Mouse (Mus musculus): ENCODE results near the gene Kcnmb1. TPM values are rescaled to one million over a fixed set of nuclear protein-coding genes. Genes with fewer than 3 reads are reported as not detected.
A peak's percentile ranks its signal among the peaks of the same experiment; 100 is the strongest.

The Kcnmb1 gene
- polyA plus RNA-seq, 1 experiment from 2014 or later: 0.20 TPM

DNA sequence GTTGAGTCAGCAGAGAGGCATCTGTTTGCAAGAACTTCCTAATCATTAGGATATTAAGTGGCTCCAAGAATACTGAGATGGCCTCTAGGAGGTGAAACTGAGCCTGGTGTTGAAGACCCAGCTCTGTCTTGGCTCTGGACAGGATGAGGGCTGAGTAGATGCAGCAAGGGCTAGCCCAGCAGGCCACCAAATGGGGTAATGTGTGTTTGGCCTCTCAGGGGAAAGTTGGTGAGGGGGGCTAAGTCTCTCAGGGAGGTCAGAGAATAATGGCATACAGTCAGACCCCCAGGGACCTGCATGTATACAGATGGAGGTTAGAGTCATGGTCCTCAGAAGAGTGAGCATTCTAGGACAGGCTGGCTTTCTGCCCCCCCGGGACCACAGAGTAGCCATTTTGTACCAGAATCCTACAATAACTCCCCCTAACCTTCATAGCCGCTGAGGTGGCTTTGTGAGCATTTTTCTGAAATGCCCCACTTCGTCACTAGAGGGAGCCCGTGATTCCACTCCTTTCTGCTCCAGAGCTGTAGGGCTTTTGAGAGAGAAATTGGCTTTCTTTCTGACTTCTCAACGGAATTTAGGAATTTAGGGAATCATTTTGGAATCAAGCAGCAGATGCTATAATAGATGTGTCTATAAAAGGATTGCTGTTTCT is 39.3 kb downstream of the Kcnmb1 start:
- Histone ChIP-seq H3K4me3 (ENCODE audit: low read depth, low read length) (no peak overlapping the region), H3K4me1 (replicated peaks; ENCODE audit: control insufficient read depth, insufficient read depth, low read length) (no peaks in the 10 kb centered on the region), H3K27ac (ENCODE audit: low read depth, low read length) (no peak overlapping the region), H3K27me3 (ENCODE audit: control insufficient read depth, insufficient read depth, low read length) (no peaks in the 10 kb centered on the region), H3K9me3 (ENCODE audit: control insufficient read depth, low read length) (no peaks in the 10 kb centered on the region), H3K4me2 (replicated peaks; ENCODE audit: low read depth, low read length) (no peak overlapping the region), H3K9ac (ENCODE audit: low read depth, low read length) (no peak overlapping the region), H3K36me3 (ENCODE audit: control insufficient read depth, insufficient read depth, low read length) (no peaks in the 10 kb centered on the region)
- WGBS: 13% methylated on average over 5 of the region's 5 CpGs
- DNase-seq (ENCODE audit: low spot score): peak; percentile 70
- 0 out of 2 replicates have a peak, but pooled peaks have one; percentile 19 for ATAC-seq (ENCODE audit: low FRiP score)

DNA sequence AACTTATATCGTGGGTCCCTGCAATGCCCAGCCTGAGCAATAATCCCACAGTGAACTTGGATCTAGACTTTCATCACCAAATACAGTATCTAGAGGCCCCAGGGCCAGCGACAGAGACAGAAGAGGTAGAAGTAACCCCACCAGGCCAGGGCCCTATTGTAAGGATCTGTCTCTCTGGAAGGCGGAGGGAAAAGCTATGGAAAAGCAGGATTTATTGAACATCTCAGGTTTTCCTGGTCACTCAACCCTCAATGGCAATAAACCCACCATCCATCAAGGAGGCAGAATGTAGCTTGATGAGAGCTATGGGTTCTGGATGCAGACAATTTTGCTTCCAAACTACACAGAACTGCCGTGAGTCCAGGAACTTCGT is 39.8 kb downstream of the Kcnmb1 start:
- H3K9ac ChIP-seq (ENCODE audit: low read depth, low read length): no peak overlapping the region
- 80% methylated on average over 5 of the region's 5 CpGs for WGBS
- DNase-seq (ENCODE audit: low spot score) (no peak), ATAC-seq (ENCODE audit: low FRiP score) (no peak)
- no peaks in the 10 kb centered on the region for H3K36me3 ChIP-seq (ENCODE audit: control insufficient read depth, insufficient read depth, low read length)
- no peak overlapping the region for H3K27ac ChIP-seq (ENCODE audit: low read depth, low read length)
- no peak overlapping the region for H3K4me2 ChIP-seq (replicated peaks; ENCODE audit: low read depth, low read length)
- no peaks in the 10 kb centered on the region for H3K27me3 ChIP-seq (ENCODE audit: control insufficient read depth, insufficient read depth, low read length)
- no peak overlapping the region for H3K4me3 ChIP-seq (ENCODE audit: low read depth, low read length)
- H3K4me1 ChIP-seq (replicated peaks; ENCODE audit: control insufficient read depth, insufficient read depth, low read length): no peaks in the 10 kb centered on the region
- no peaks in the 10 kb centered on the region for H3K9me3 ChIP-seq (ENCODE audit: control insufficient read depth, low read length)

DNA sequence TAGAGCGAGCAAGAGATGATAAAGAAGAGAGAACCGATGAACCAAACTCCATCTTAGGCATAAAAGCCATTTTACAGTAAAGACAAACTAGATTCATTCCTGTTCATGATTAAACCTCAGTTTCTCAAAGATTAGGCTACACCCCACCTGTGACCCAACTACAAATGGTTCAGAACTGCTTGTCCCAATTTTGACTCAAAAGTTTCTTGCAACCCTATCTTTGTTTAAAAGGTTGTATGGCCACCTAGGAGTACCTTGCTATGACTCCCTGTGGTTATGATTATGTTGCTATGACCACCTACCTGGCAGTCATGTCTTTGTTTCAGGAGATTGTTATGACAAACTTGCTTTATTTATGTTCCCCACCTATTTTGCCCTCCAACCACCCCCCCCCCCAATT is 44.8 kb downstream of the Kcnmb1 start:
- 94% methylated on average over 2 of the region's 2 CpGs for WGBS
- Histone ChIP-seq H3K36me3 (ENCODE audit: control insufficient read depth, insufficient read depth, low read length) (no peaks in the 10 kb centered on the region), H3K27me3 (ENCODE audit: control insufficient read depth, insufficient read depth, low read length) (no peaks in the 10 kb centered on the region), H3K4me2 (replicated peaks; ENCODE audit: low read depth, low read length) (no peak overlapping the region), H3K9ac (ENCODE audit: low read depth, low read length) (no peak overlapping the region), H3K9me3 (ENCODE audit: control insufficient read depth, low read length) (no peaks in the 10 kb centered on the region), H3K4me3 (ENCODE audit: low read depth, low read length) (no peak overlapping the region), H3K27ac (ENCODE audit: low read depth, low read length) (no peak overlapping the region), H3K4me1 (replicated peaks; ENCODE audit: control insufficient read depth, insufficient read depth, low read length) (no peaks in the 10 kb centered on the region)
- ATAC-seq (ENCODE audit: low FRiP score) (no peak), DNase-seq (ENCODE audit: low spot score) (no peak)

DNA sequence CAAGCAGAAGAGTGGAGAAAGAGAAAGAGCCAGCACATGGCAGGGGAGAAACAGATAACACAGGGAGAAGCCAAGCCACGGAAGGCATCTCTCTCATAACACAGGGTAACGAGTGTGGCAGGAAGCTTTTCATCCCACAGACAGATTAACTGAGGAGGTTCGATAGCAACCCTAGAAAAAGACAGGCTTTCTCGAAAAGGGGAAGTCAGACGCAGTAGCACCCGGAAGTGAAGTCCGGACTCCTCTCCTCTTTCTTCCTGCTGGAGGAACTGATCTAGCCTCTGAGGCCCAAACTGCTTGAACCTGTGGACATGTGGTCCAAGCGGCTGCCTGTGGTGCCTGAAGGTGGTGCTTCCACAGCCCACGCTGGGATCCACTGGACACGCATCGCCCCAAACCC is 45.4 kb downstream of the Kcnmb1 start:
- no peaks in the 10 kb centered on the region for H3K36me3 ChIP-seq (ENCODE audit: control insufficient read depth, insufficient read depth, low read length)
- H3K9ac ChIP-seq (ENCODE audit: low read depth, low read length): no peak overlapping the region
- H3K27me3 ChIP-seq (ENCODE audit: control insufficient read depth, insufficient read depth, low read length): no peaks in the 10 kb centered on the region
- H3K9me3 ChIP-seq (ENCODE audit: control insufficient read depth, low read length): no peaks in the 10 kb centered on the region
- H3K4me1 ChIP-seq (replicated peaks; ENCODE audit: control insufficient read depth, insufficient read depth, low read length): no peaks in the 10 kb centered on the region
- no peak overlapping the region for H3K4me2 ChIP-seq (replicated peaks; ENCODE audit: low read depth, low read length)
- H3K27ac ChIP-seq (ENCODE audit: low read depth, low read length): no peak overlapping the region
- DNase-seq (ENCODE audit: low spot score) (no peak), ATAC-seq (ENCODE audit: low FRiP score) (no peak)
- 92% methylated on average over 11 of the region's 11 CpGs for WGBS
- no peak overlapping the region for H3K4me3 ChIP-seq (ENCODE audit: low read depth, low read length)

DNA sequence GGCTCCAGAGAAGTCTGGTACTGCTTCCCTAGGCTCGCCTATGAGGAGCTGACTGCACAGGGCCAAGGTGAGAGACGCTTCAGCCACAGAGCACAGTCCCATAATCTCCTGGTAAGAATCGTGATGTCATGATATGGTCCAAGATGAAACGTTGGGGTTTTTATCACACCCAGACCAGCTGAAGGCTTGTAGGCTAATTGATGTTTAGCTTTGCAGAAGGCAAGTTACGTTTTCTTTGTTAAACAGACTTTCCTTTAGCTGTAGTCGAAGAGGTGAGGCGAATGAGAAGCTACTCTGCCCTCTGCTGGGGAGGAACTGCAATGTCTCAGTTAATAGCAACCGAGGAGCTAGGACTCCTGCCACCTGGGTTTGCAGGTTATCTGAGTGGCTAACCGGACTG is 45.9 kb downstream of the Kcnmb1 start:
- DNase-seq (ENCODE audit: low spot score): peak; percentile 64
- Histone ChIP-seq H3K36me3 (ENCODE audit: control insufficient read depth, insufficient read depth, low read length) (no peaks in the 10 kb centered on the region), H3K9ac (ENCODE audit: low read depth, low read length) (no peak overlapping the region), H3K4me2 (replicated peaks; ENCODE audit: low read depth, low read length) (no peak overlapping the region), H3K4me3 (ENCODE audit: low read depth, low read length) (no peak overlapping the region), H3K9me3 (ENCODE audit: control insufficient read depth, low read length) (no peaks in the 10 kb centered on the region), H3K27me3 (ENCODE audit: control insufficient read depth, insufficient read depth, low read length) (no peaks in the 10 kb centered on the region), H3K27ac (ENCODE audit: low read depth, low read length) (no peak overlapping the region), H3K4me1 (replicated peaks; ENCODE audit: control insufficient read depth, insufficient read depth, low read length) (no peaks in the 10 kb centered on the region)
- 52% methylated on average over 9 of the region's 9 CpGs for WGBS
- ATAC-seq (ENCODE audit: low FRiP score): no peak

DNA sequence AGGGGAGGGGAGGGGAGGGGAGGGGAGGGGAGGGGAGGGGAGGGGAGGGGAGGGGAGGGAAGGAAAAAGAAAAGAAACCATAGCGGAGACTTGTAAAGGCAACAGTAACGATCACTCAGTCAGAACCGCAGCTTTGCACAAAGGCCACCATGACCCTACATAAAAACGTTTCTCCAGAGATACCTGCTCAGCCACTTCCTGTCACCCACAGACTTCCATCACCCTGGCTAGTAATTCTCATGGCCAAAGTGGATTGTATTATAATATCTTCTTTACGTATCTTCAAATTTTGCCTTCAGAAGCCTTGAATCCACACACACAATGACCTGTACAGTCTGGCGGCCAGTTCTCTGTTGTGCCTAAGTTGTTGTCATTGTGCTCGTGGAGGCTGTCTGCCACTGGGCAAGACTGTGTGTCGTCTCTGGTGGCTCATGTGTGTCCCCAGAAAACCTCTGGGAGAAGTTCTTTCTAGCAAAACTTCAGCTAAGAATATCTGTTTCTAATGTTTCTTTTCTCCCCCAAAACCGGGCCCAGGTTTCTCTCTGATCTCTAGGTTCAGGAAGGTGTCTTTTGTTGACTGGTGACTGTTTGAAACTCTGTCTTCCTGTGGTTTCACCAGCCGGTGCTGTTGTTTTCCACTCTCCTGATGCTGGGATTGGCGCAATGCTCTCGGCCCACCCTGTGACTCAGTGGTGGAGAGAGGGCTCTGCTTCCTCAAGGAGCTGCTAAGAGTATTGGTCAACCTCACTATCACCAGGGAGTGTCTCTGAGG is 46.7 kb downstream of the Kcnmb1 start:
- Histone ChIP-seq H3K27ac (ENCODE audit: low read depth, low read length) (no peak overlapping the region), H3K4me3 (ENCODE audit: low read depth, low read length) (no peak overlapping the region), H3K36me3 (ENCODE audit: control insufficient read depth, insufficient read depth, low read length) (no peaks in the 10 kb centered on the region), H3K4me2 (replicated peaks; ENCODE audit: low read depth, low read length) (no peak overlapping the region), H3K9me3 (ENCODE audit: control insufficient read depth, low read length) (no peaks in the 10 kb centered on the region), H3K9ac (ENCODE audit: low read depth, low read length) (no peak overlapping the region), H3K4me1 (replicated peaks; ENCODE audit: control insufficient read depth, insufficient read depth, low read length) (no peaks in the 10 kb centered on the region), H3K27me3 (ENCODE audit: control insufficient read depth, insufficient read depth, low read length) (no peaks in the 10 kb centered on the region)
- ATAC-seq (ENCODE audit: low FRiP score) (no peak), DNase-seq (ENCODE audit: low spot score) (no peak)
- 80% methylated on average over 12 of the region's 12 CpGs for WGBS

DNA sequence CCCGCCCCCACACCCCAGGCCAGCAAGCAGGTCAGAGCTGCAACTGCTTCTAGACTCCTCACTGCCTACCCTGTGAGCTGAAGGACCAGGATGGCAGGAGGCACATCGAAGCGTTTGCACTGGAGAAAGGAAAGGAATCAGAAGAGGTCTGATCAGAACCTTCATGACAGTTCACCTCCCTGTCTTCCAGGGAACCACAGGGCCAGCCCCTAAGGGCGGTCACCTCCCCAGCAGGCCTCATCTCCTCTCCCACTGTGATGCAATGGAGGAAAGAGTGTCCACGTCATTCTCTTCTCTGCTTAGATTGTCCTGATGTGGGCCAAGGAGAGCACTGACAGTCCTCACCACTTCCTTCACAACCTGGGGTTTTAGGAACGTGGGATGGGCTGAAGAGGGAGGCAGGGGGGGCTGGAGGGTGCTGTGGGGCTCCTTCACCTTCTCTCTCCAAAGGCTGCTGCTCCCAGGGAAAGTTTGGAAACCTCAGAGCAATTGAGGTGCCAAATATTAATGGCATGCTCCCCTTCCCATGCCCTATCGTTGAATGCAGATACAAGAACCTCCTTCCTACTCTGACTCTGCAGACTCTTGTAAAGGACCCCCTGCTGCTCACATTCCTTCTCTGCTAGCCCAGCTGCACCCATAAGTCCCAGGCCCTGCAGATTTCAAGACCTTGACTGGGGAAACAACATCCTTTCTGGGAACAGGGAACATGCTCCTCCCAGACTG is 47.5 kb downstream of the Kcnmb1 start:
- H3K36me3 ChIP-seq (ENCODE audit: control insufficient read depth, insufficient read depth, low read length): no peaks in the 10 kb centered on the region
- H3K4me3 ChIP-seq (ENCODE audit: low read depth, low read length): no peak overlapping the region
- no peak for DNase-seq (ENCODE audit: low spot score)
- WGBS: 80% methylated on average over 7 of the region's 7 CpGs
- H3K27me3 ChIP-seq (ENCODE audit: control insufficient read depth, insufficient read depth, low read length): no peaks in the 10 kb centered on the region
- H3K4me1 ChIP-seq (replicated peaks; ENCODE audit: control insufficient read depth, insufficient read depth, low read length): no peaks in the 10 kb centered on the region
- H3K9me3 ChIP-seq (ENCODE audit: control insufficient read depth, low read length): no peaks in the 10 kb centered on the region
- no peak overlapping the region for H3K27ac ChIP-seq (ENCODE audit: low read depth, low read length)
- no peak for ATAC-seq (ENCODE audit: low FRiP score)
- H3K4me2 ChIP-seq (replicated peaks; ENCODE audit: low read depth, low read length): no peak overlapping the region
- no peak overlapping the region for H3K9ac ChIP-seq (ENCODE audit: low read depth, low read length)

DNA sequence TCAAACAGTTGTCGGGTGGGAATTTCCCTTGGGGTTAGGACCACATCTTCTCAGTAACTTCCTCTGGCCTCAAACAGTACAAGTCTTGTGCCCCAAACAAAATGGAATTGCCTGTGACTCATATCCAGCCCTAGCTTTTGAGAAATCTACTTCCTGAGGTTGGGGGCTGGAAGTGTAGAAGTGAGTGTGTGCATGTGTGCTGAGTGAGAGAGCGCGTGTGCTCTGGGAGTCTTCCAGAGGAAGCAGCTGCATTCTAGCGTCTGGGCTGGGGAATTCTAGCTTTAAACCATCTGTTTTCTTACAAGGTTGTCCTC is 48.0 kb downstream of the Kcnmb1 start:
- ATAC-seq (ENCODE audit: low FRiP score): no peak
- H3K4me3 ChIP-seq (ENCODE audit: low read depth, low read length): no peak overlapping the region
- H3K27me3 ChIP-seq (ENCODE audit: control insufficient read depth, insufficient read depth, low read length): no peaks in the 10 kb centered on the region
- no peak for DNase-seq (ENCODE audit: low spot score)
- no peak overlapping the region for H3K9ac ChIP-seq (ENCODE audit: low read depth, low read length)
- no peaks in the 10 kb centered on the region for H3K4me1 ChIP-seq (replicated peaks; ENCODE audit: control insufficient read depth, insufficient read depth, low read length)
- H3K27ac ChIP-seq (ENCODE audit: low read depth, low read length): no peak overlapping the region
- H3K9me3 ChIP-seq (ENCODE audit: control insufficient read depth, low read length): no peaks in the 10 kb centered on the region
- 70% methylated on average over 4 of the region's 4 CpGs for WGBS
- H3K36me3 ChIP-seq (ENCODE audit: control insufficient read depth, insufficient read depth, low read length): no peaks in the 10 kb centered on the region
- H3K4me2 ChIP-seq (replicated peaks; ENCODE audit: low read depth, low read length): no peak overlapping the region

Data from hindbrain, embryonic 11.5 days (tissue).